Mouse (Mus musculus): Measurements from ENCODE around the gene Gm10337. TPM values are rescaled to one million over a fixed set of nuclear protein-coding genes. Genes with fewer than 3 reads are reported as not detected.

Gene Gm10337
- total RNA-seq, 2 experiments from 2014 or later, result not detected

DNA sequence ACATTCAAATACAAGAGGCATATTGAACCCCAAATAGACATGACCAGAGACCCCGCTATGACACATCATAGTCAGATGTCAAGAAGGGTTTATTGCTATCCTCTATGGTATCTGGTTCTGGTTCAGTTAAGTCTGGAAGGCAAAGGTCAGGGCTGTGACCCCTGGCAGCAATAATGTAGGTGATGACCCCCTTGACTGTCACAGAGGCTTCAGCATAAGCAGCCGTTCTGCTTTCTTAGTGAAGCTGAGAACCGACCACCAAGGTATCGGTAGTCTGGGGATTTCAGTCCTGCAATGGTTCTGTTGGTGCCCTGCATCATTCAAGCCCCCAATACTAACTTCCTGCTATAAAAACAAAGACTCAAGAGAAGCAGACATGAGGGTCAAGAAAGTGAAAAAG, 28.1 kb downstream of the Gm10337 start:
- intact Hi-C loops (cut with DNase I), result no loop called here

DNA sequence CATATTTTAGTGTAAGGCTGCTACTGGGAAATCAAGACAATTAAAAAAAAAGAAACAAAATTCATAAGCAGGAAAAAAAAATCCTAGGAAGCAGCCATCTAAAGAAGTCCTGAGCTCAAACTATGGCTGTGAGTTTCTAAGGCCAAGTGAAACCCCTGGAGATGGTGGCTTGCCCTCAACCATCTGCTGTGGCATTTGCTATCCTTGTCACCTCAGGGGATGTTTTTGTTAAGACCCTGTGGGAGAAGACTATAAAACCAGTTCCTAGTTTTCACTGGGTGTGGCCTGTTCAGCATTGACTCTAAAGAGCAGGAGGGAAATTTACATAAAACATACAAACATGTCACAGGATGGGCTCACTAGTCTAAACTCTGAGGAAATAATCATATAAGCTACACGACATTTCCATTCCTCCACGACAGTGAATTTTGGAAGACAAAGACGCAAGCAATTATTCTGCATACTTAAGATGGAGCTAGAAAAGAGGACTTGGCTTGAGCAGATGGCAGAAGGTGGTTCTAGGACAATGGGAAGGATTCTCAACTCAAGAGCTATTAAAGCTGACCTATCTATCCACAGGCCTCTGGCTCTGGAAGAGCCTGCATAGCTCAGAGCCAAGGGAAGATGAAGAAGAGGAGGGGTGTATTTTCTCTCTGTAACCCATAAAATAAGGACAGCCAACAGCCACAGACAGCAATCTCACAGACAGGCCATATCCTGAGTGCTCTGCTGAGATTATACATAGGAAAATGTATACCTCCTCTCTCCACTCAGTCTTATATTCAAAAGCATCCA, 28.8 kb downstream of the Gm10337 start:
- intact Hi-C loops (cut with DNase I), result no loop called here
- DNase-seq (ENCODE audit: extremely low spot score in 1 of 2, low spot score in 2 of 2), result no peak

More for the DNA sequence above, 28.1 kb downstream of the Gm10337 start:
- DNase-seq (ENCODE audit: extremely low spot score in 1 of 2, low spot score in 2 of 2), result no peak

DNA sequence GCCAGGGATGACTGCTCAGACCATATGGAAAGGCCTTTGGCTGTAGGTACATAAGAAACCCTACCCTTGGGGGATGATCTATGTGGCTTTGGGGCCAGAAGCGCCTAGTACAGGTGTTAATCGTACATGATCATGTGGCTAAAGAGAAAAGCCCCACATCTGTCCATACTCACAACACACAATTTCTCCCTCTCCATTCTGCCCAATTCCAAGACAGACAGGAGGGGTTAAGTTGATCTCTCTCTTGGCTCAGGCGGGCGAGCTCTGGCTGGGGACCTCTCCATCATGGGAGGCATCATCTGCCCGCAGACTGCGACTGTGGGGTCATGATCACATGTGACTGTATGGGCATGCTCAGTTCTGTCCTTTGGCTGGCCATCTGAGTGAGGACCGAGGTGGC, 30.4 kb downstream of the Gm10337 start:
- intact Hi-C loops (cut with DNase I), result no loop called here

DNA sequence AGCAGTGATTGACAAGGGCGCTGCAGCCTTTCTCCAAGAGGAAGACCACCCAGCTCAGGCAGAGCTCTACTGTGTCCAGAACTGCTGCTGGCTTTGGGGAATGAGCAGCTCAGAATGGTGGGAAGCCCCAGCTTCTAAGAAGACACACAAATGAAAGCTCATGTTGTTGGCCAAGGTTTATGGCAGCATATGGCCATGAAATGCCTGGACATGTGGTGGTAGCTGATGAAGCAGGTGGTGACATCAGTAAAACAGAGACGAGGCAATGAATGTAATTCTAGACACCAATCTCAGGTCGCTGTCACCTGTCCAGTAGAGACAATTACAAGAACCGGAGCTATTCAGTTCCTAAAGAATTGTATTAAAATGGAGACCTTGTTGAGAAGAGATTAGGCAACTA, 41.3 kb downstream of the Gm10337 start:
- DNase-seq (ENCODE audit: extremely low spot score in 1 of 2, low spot score in 2 of 2), result no peak
- intact Hi-C loops (cut with DNase I), result loop anchor here (10.0 kb wide), 1 partner anchor 120 kb away; no protein-coding TSS in a partner anchor

More for the DNA sequence above, 30.4 kb downstream of the Gm10337 start:
- no peak for DNase-seq (ENCODE audit: extremely low spot score in 1 of 2, low spot score in 2 of 2)

DNA sequence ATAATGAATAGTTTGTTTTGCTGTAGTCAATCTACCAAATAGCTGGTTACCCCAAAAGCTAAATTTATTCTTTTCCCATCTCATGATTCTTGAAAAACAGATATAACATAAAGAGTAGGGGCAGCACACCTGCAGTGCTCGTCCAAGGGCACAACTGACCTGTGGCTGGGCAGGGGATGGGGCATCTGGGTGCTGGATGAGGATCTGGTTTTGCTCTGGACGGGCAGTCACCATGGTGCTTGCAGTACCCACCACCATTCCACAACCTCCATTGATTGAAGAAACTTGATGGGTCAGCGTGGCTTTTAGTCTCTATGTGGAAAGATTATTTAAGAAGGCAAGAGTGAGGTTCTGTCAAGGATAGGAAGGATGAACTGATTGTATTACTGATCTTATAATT, 42.7 kb downstream of the Gm10337 start:
- intact Hi-C loops (cut with DNase I), result loop anchor here (10.0 kb wide), 1 partner anchor 119 kb away; no protein-coding TSS in a partner anchor
- no peak for DNase-seq (ENCODE audit: extremely low spot score in 1 of 2, low spot score in 2 of 2)

DNA sequence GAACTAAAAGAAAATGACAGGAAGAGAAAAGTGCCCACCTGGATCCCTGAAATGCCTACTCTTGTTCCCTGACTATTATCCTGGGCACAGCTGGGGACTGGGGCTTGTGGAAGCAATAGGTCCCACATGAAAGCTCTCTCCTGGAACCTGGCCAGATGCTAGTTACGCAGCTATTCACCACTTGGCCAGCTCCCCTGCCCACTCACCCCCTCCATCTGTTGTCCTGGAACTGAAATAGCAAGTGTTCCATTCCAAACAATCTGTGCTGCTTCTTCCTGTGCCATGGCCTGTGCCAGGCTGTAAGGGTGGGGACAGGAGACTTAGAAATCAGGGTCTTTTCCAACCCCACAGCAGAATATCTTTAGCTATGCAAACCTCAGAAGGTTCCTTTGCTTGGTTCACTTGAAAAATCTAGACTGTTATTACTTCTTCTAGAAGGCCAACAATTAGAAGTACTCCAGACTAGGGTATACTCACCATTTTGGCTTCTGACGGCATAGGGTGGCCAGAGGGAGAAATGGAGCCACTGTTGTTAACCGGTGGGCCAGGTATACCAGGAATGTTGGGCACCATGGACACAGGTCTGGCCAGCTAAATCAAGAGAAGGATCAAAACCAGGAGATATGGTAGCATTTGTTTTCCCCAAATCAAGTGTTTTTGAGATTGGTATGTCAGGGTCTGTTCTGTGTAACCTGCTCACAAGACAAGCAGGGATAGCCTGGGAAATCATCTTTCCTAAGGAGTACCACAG, 43.3 kb downstream of the Gm10337 start:
- intact Hi-C loops (cut with DNase I), result loop anchor here (10.0 kb wide), 1 partner anchor 118 kb away; no protein-coding TSS in a partner anchor
- peak; percentile 77 to 85 for DNase-seq (ENCODE audit: extremely low spot score in 1 of 2, low spot score in 2 of 2)

DNA sequence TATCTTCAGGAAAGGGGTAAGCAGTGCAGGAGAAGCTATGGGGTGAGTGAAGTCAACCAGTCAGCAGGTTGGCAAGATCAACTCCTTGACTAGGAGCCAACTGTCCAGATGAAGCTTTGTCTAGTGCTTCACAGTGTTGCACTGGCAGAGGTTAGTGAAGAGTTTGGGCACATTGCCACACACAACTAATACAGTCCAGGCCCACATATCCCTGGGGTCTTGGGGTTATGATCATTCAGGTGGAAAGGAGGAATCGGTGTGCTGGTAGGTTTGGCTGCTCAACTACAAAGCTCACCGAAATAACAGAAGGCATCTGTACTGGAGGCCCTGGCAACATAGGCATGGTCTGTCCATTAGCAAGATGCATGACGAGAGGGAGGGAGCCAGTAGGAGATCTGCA, 44.0 kb downstream of the Gm10337 start:
- DNase-seq (ENCODE audit: extremely low spot score in 1 of 2, low spot score in 2 of 2), result no peak
- intact Hi-C loops (cut with DNase I), result loop anchor here (10.0 kb wide), 1 partner anchor 117 kb away; no protein-coding TSS in a partner anchor

DNA sequence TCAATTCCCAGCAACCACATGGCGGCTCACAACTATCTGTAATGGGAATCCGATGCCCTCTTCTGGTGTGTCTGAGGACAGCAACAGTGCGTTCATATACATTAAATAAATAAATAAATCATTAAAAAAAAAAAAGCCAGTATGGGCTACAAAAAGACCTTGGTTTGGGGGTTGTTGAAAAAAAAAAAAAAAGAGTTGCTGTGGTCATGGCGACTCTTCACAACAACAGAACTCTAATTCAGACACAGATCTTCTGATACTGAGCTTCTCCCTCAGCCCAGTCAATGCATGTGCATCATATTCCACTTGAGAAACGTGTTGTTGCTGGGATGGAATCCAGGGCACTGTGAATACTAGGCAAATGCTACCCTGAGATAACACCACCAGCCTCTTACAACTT, 49.1 kb downstream of the Gm10337 start:
- intact Hi-C loops (cut with DNase I), result no loop called here
- no peak for DNase-seq (ENCODE audit: extremely low spot score in 1 of 2, low spot score in 2 of 2)

Other genes with a start within 250 kb of the Gm10337 start
- gene Rarg, start 246.2 kb upstream of the Gm10337 start, total RNA-seq (2021), result 10 to 100 TPM in 1 of 2 experiments, 1 to 10 TPM in 1; 9.3 to 11.4 TPM
- not detected for gene Gm9918, start 233.2 kb upstream of the Gm10337 start, total RNA-seq (2021)
- 10 to 100 TPM; 35.7 to 36.0 TPM for gene Mfsd5, start 224.3 kb upstream of the Gm10337 start, total RNA-seq (2021)
- 1 to 10 TPM; 2.0 to 2.9 TPM for gene Espl1, start 207.5 kb upstream of the Gm10337 start, total RNA-seq (2021)
- 100 to 1,000 TPM; 344 to 355 TPM for gene Pfdn5, start 177.6 kb upstream of the Gm10337 start, total RNA-seq (2021)
- gene Myg1, start 172.0 kb upstream of the Gm10337 start, total RNA-seq (2021), result 10 to 100 TPM; 48.0 to 53.3 TPM
- gene Aaas, start 153.0 kb upstream of the Gm10337 start, total RNA-seq (2021), result 10 to 100 TPM; 20.2 to 30.8 TPM
- gene Sp7, start 136.5 kb upstream of the Gm10337 start, total RNA-seq (2021), result under 1 TPM; 0.26 to 0.39 TPM
- 10 to 100 TPM; 23.1 to 26.4 TPM for gene Sp1, start 97.6 kb upstream of the Gm10337 start, total RNA-seq (2021)
- under 1 TPM in 1 of 2 experiments, not detected in 1; 0.81 TPM for gene Amhr2, start 58.4 kb upstream of the Gm10337 start, total RNA-seq (2021)
- 10 to 100 TPM; 19.1 to 21.6 TPM for gene Prr13, start 44.7 kb upstream of the Gm10337 start, total RNA-seq (2021)
- 100 to 1,000 TPM; 457 to 465 TPM for gene Pcbp2, start 33.2 kb upstream of the Gm10337 start, total RNA-seq (2021)
- gene Map3k12, start 13.3 kb downstream of the Gm10337 start, total RNA-seq (2021), result 10 to 100 TPM; 93.0 to 95.6 TPM
- gene Tarbp2, start 14.5 kb downstream of the Gm10337 start, total RNA-seq (2021), result 10 to 100 TPM; 40.8 to 42.5 TPM
- 1 to 10 TPM; 3.4 to 4.2 TPM for gene Npff, start 21.2 kb downstream of the Gm10337 start, total RNA-seq (2021)
- gene Gm28047, start 121.3 kb downstream of the Gm10337 start, total RNA-seq (2021), result 1 to 10 TPM in 1 of 2 experiments, not detected in 1; 1.2 TPM
- gene Atf7, start 121.7 kb downstream of the Gm10337 start, total RNA-seq (2021), result 10 to 100 TPM; 26.7 to 34.4 TPM
- 1 to 10 TPM; 9.7 to 9.8 TPM for gene Atp5g2, start 168.6 kb downstream of the Gm10337 start, total RNA-seq (2021)
- gene Calcoco1, start 218.5 kb downstream of the Gm10337 start, total RNA-seq (2021), result 10 to 100 TPM; 44.3 to 46.7 TPM